Mouse (Mus musculus) G1E (cell line): ENCODE measurements around the gene Lyrm9. TPM values are rescaled to one million over a fixed set of nuclear protein-coding genes. Genes with fewer than 3 reads are reported as not detected.

Experiments
- ATAC-seq: 2 replicates; pipeline ENCODE4 v1.8.0; 2016; ENCODE audit warnings: mild to moderate bottlenecking; ENCODE audit not compliant: insufficient number of reproducible peaks, poor library complexity, low FRiP score, severe bottlenecking; ENCODE audit errors: extremely low read depth
- DNase-seq: peaks from one replicate; pipeline ENCODE4 v3.0.0; 2012; ENCODE audit warnings: low spot score
- H3K27me3 ChIP-seq: 2 replicates; pipeline ENCODE4 v1.6.1; 2012; ENCODE audit warnings: mild to moderate bottlenecking, low read length, inconsistent platforms; ENCODE audit not compliant: insufficient read depth
- H3K36me3 ChIP-seq: replicated peaks from 2 replicates; pipeline ENCODE3; 2012; ENCODE audit warnings: mild to moderate bottlenecking, inconsistent platforms
- H3K4me1 ChIP-seq: 2 replicates; pipeline ENCODE4 v1.6.1; 2012; ENCODE audit warnings: low read depth, low read length, inconsistent platforms, mixed read lengths; ENCODE audit not compliant: insufficient read depth
- H3K4me3 ChIP-seq: 2 replicates; pipeline ENCODE4 v1.5.1; 2012; ENCODE audit warnings: low read depth, mild to moderate bottlenecking, inconsistent platforms, low read length, moderate library complexity, mixed read lengths
- H3K9me3 ChIP-seq: replicated peaks from 2 replicates; pipeline ENCODE4 v1.6.1; 2012; ENCODE audit warnings: inconsistent platforms
- CTCF ChIP-seq: IDR thresholded peaks from 2 replicates; pipeline ENCODE4 v1.5.1; 2012; ENCODE audit warnings: low read depth, low read length, inconsistent platforms, mixed read lengths
- GATA1 ChIP-seq: IDR thresholded peaks from 2 replicates; pipeline ENCODE4 v1.6.1; 2012; ENCODE audit warnings: borderline replicate concordance, low read length, inconsistent platforms, mixed read lengths
- GATA2 ChIP-seq: IDR thresholded peaks from 2 replicates; pipeline ENCODE4 v1.6.1; 2012; ENCODE audit warnings: low read depth, low read length, inconsistent platforms, borderline replicate concordance
- POLR2AphosphoS5 ChIP-seq: IDR thresholded peaks from 2 replicates; pipeline ENCODE4 v1.6.1; 2012; ENCODE audit warnings: low read depth, low read length, inconsistent platforms; ENCODE audit not compliant: insufficient replicate concordance
- TAL1 ChIP-seq: conservative IDR thresholded peaks from 2 replicates; pipeline ENCODE4 v1.6.1; 2012; ENCODE audit warnings: low read depth, low read length, inconsistent platforms, mixed read lengths
- polyA plus RNA-seq: library from polyadenylated mRNA; stranded (reverse); fragments of >175 nt; gene quantifications from 2 replicates; pipeline ENCODE4 v1.2.3, GENCODE M21; 2012
- total RNA-seq, 2 experiments: library from RNA; stranded (forward) in 1 of 2; stranded (reverse) in 1 of 2; fragments of 200-1000 nt in 1 of 2; fragments of >200 nt in 1 of 2; fragmentation: Nextera tagmentation in 1 of 2; gene quantifications; 2 replicates each; pipeline ENCODE4 v1.2.3; 2014 to 2017

Gene Lyrm9
- total and polyA plus RNA-seq, 3 experiments: 24.9 to 211 (median 52.1) TPM

GRCm38 (mm10) chr11:78814461-78814941 is 11.9 kb upstream of the Lyrm9 start:
- Histone ChIP-seq H3K36me3 (no peaks in the 10 kb centered on the region), H3K4me1 (no peaks in the 10 kb centered on the region), H3K9me3 (no peaks in the 10 kb centered on the region), H3K4me3 (no peak overlapping the region), H3K27me3 (peaks cover 46% of the 10 kb centered on the region)
- no peak for ATAC-seq
- no peak for TF ChIP-seq CTCF
- TF ChIP-seq GATA1: no peak
- TF ChIP-seq GATA2: no peak
- TF ChIP-seq TAL1: no peak
- TF ChIP-seq POLR2AphosphoS5: no peak
- no peak for DNase-seq

DNA sequence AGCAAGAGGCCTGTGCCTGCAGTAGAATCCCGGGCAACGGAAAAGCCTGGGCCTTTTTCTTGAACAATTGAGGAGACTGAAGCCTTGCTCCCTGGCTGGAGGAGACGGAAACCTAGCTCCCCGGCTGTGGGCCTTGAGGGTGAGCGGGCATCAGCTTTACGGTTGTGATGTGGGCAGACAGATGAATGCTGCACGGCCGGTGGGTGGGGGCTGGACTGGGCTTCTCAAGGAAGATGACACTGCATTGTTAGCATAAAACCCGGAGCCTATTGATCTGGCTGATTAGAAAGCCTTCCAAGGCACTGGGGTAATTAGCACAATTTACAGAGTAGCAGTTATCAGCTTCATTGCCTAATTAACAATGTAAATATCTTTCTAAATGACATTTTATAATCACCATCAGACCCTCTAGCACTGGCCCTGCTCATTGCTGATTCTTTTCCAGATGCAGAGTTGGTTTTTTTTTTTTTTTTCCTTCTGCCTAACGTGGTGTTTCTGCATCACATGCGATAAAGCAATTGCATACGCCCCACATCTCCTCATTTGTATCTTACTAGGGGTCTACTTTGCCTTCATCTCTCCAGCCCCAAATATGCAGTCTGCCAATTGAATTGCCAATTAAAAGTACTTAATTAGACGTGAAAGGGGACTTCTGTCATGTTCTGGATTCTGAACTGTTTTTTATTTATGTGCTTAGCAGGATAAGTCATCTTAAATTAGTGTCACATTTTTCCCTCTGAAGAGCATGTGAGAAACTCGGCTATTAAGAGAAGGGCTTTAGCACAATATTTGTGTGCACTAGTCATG is 10.2 kb upstream of the Lyrm9 start:
- no peaks in the 10 kb centered on the region for H3K36me3 ChIP-seq

GRCm38 (mm10) chr11:78817311-78818022 is 8.9 kb upstream of the Lyrm9 start:
- Histone ChIP-seq H3K4me3 (no peak overlapping the region), H3K36me3 (no peaks in the 10 kb centered on the region), H3K9me3 (no peaks in the 10 kb centered on the region), H3K27me3 (peaks cover 53% of the 10 kb centered on the region), H3K4me1 (no peaks in the 10 kb centered on the region; the same call in 1 of the 2 replicates)
- TF ChIP-seq GATA2: no peak
- TF ChIP-seq POLR2AphosphoS5: no peak
- TF ChIP-seq GATA1: no peak
- no peak for TF ChIP-seq CTCF
- no peak for TF ChIP-seq TAL1
- no peak for DNase-seq
- ATAC-seq: no peak

More for the DNA sequence above, 10.2 kb upstream of the Lyrm9 start:
- DNase-seq (no peak), ATAC-seq (no peak)
- H3K27me3 ChIP-seq: peaks cover 52% of the 10 kb centered on the region
- no peaks in the 10 kb centered on the region for H3K4me1 ChIP-seq
- no peaks in the 10 kb centered on the region for H3K9me3 ChIP-seq
- no peak overlapping the region for H3K4me3 ChIP-seq
- no peak for TF ChIP-seq GATA2
- TF ChIP-seq CTCF: no peak
- TF ChIP-seq POLR2AphosphoS5: no peak
- no peak for TF ChIP-seq GATA1
- no peak for TF ChIP-seq TAL1

DNA sequence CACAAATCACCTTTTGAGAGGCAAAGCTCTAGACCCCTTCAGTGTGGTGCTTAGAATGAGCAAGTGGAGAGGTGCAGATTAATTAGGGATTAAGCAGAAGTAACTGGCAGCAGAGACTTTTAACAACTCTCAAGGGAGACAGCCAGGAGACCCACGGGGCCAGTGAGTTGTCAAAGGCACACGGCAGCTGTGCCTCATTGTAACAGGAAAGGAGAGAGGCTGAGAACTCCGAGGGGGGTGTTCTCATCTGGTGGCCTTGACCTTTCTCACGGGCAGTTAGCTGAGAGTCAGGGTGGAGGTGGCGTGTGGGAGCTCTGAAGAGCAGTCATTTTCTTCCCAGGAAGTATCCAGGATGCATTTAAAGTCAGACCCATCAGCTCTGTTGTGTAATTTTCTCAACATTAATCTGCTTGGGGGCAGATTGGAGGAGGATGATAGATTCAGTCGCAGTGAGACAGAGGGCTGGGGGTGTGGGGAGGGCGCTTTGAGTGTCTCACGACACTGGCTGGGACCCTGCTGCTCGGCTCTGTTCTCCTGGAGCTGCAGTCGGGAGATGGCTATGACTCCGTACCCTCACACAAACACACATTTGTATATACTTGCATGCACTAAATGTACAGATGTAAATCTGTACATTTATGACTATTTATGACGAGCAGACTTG is 5.9 kb upstream of the Lyrm9 start:
- no peak for DNase-seq
- Histone ChIP-seq H3K9me3 (no peaks in the 10 kb centered on the region), H3K36me3 (no peaks in the 10 kb centered on the region), H3K27me3 (peaks cover 35% of the 10 kb centered on the region), H3K4me1 (peaks cover 7% of the 10 kb centered on the region), H3K4me3 (no peak overlapping the region)
- no peak for ATAC-seq
- TF ChIP-seq CTCF: no peak

DNA sequence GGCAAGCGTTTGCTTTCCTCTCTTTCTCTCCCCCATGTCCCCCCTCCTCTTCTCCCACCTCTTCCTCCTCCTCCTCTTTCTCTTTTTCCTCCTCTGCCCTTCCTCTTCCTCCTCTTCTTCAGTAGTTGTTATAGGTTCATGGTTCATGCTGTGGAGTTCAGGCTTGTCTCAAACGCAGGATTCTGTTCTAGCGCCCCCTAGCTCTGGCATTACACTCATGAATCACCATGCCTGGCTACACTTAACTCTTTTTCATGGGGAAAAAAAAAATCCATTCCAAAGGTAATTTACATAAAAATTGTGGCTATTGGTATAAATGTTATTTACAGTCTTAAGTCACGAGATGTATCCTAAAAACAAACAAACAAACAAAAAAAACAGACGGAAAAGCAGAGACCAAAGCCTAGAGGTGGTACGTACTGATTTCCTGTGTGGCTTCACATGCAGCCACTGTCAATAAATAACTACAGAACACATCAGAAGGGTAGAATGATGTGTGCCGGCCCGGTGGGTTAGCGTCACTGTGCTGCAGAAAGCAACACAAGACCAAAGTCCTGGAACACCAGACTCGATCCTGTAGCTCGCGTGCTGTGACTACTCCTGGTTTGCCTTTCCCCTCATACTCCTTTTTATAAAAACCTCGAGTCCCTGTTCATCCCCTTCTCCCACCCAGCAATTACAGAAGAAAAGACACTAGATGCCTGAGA is 3.4 kb upstream of the Lyrm9 start:
- ATAC-seq (no peak), DNase-seq (peak; percentile 25)
- H3K4me1 ChIP-seq: peaks cover 23% of the 10 kb centered on the region
- H3K4me3 ChIP-seq: no peak overlapping the region
- H3K27me3 ChIP-seq: peaks cover 26% of the 10 kb centered on the region
- H3K9me3 ChIP-seq: no peaks in the 10 kb centered on the region
- TF ChIP-seq GATA2 (no peak), GATA1 (no peak), POLR2AphosphoS5 (no peak), CTCF (peak; percentile 21; the same call in 1 of the 2 replicates), TAL1 (no peak)
- no peaks in the 10 kb centered on the region for H3K36me3 ChIP-seq

DNA sequence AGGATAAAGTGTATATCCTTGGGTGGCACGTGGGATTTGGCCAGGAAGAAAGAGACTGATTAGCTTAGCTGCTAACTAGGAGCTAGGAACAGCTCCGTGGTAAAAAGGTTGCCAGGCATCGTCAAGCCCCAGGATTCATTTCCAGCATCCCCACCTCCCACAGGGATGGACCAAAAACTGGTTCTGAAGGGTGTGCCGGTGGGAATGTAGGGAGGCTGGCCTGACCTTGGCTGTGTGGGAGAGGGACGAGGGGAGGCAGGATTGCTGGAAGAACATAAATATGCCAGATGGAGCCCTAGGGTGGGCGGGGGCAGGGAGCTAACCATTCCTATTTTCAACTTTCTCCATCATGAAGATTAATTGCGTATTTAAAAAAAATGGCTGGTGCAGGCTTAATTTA is 1.2 kb downstream of the Lyrm9 start:
- Histone ChIP-seq H3K27me3 (no peaks in the 10 kb centered on the region), H3K4me3 (peak overlapping the region; percentile 84; the same call in 1 of the 2 replicates), H3K36me3 (peaks cover 17% of the 10 kb centered on the region), H3K9me3 (no peaks in the 10 kb centered on the region), H3K4me1 (peaks cover 67% of the 10 kb centered on the region)
- TF ChIP-seq TAL1 (no peak), GATA1 (no peak), GATA2 (no peak), POLR2AphosphoS5 (no peak), CTCF (no peak)
- ATAC-seq (no peak), DNase-seq (no peak)
